Mouse (Mus musculus) CH12.LX (cell line): ENCODE data around the gene Lmna.

Source experiments
- CTCF ChIP-seq, 2 experiments: IDR thresholded peaks in 1 of 2; conservative IDR thresholded peaks in 1 of 2; 2 replicates each; pipeline ENCODE4 v1.5.1; 2011 to 2012; ENCODE audit warnings: low read depth in 2 of 2, low read length in 2 of 2, improper control_type of control experiment in 1 of 2, inconsistent platforms in 1 of 2, mild to moderate bottlenecking in 1 of 2, moderate library complexity in 1 of 2
- E2F4 ChIP-seq: IDR thresholded peaks from 2 replicates; pipeline ENCODE4 v1.6.1; 2011; ENCODE audit warnings: low read depth, low read length, improper control_type of control experiment; ENCODE audit not compliant: insufficient replicate concordance
- EP300 ChIP-seq: IDR thresholded peaks from 2 replicates; pipeline ENCODE4 v1.6.1; 2011; ENCODE audit warnings: low read length, improper control_type of control experiment
- KAT2A ChIP-seq: IDR thresholded peaks from 2 replicates; pipeline ENCODE4 v1.6.1; 2012; ENCODE audit warnings: low read length, improper control_type of control experiment, inconsistent platforms; ENCODE audit not compliant: insufficient replicate concordance
- MAFK ChIP-seq: IDR thresholded peaks from 2 replicates; pipeline ENCODE4 v1.6.1; 2011; ENCODE audit warnings: low read length, improper control_type of control experiment; ENCODE audit not compliant: insufficient replicate concordance
- MAZ ChIP-seq: IDR thresholded peaks from 2 replicates; pipeline ENCODE4 v1.6.1; 2012; ENCODE audit warnings: low read depth, mild to moderate bottlenecking, inconsistent platforms, low read length, improper control_type of control experiment, moderate library complexity
- MEF2A ChIP-seq: IDR thresholded peaks from 2 replicates; pipeline ENCODE4 v1.6.1; 2014; ENCODE audit warnings: low read depth, mild to moderate bottlenecking, inconsistent platforms, low read length, improper control_type of control experiment, borderline replicate concordance
- MXI1 ChIP-seq: IDR thresholded peaks from 2 replicates; pipeline ENCODE4 v1.6.1; 2011; ENCODE audit warnings: mild to moderate bottlenecking, low read depth, low read length, improper control_type of control experiment
- POLR2A ChIP-seq: IDR thresholded peaks from 2 replicates; pipeline ENCODE4 v1.6.1; 2011; ENCODE audit warnings: low read depth, mild to moderate bottlenecking, improper control_type of control experiment, low read length
- SMC3 ChIP-seq: IDR thresholded peaks from 2 replicates; pipeline ENCODE4 v1.6.1; 2011; ENCODE audit warnings: low read depth, low read length, improper control_type of control experiment
- UBTF ChIP-seq: IDR thresholded peaks from 2 replicates; pipeline ENCODE4 v1.6.1; 2012; ENCODE audit warnings: low read depth, mild to moderate bottlenecking, inconsistent platforms, low read length, improper control_type of control experiment, moderate library complexity
- USF1 ChIP-seq: IDR thresholded peaks from 2 replicates; pipeline ENCODE4 v1.6.1; 2014; ENCODE audit warnings: low read depth, mild to moderate bottlenecking, inconsistent platforms, low read length, improper control_type of control experiment
- ZMIZ1 ChIP-seq: IDR thresholded peaks from 2 replicates; pipeline ENCODE4 v1.6.1; 2012; ENCODE audit warnings: low read depth, mild to moderate bottlenecking, inconsistent platforms, low read length, improper control_type of control experiment
- ZNF384 ChIP-seq: IDR thresholded peaks from 2 replicates; pipeline ENCODE4 v1.6.1; 2012; ENCODE audit warnings: low read depth, low read length, improper control_type of control experiment, inconsistent platforms

- TF ChIP-seq ZNF384: no peak
- TF ChIP-seq UBTF: no peak
- no peak for TF ChIP-seq CTCF (conservative IDR thresholded peaks at IDR 0.05 in 1 of 2, IDR thresholded peaks at IDR 0.05 in 1 of 2; ENCODE audit: low read depth in 2 of 2, low read length in 2 of 2)
- no peak for TF ChIP-seq MAZ
- no peak for TF ChIP-seq EP300
- no peak for TF ChIP-seq USF1
- no peak for TF ChIP-seq POLR2A
- TF ChIP-seq MAFK: no peak
- no peak for TF ChIP-seq SMC3
- TF ChIP-seq E2F4: no peak
- no peak for TF ChIP-seq ZMIZ1
- no peak for TF ChIP-seq MXI1
- no peak for TF ChIP-seq MEF2A
- no peak for TF ChIP-seq KAT2A
These were observed 23.7 kb downstream of the Lmna start for GRCm38 (mm10) chr3:88486043-88486442.
